Mouse (Mus musculus) fat pad, adult 2 months (tissue): ENCODE results near the gene Vwc2.

Experiments
- DNase-seq: peaks from one replicate; pipeline ENCODE4 v3.0.0-alpha.2; 2011; ENCODE audit warnings: low read depth, low spot score; ENCODE audit errors: extremely low read depth

Gene Vwc2

DNA sequence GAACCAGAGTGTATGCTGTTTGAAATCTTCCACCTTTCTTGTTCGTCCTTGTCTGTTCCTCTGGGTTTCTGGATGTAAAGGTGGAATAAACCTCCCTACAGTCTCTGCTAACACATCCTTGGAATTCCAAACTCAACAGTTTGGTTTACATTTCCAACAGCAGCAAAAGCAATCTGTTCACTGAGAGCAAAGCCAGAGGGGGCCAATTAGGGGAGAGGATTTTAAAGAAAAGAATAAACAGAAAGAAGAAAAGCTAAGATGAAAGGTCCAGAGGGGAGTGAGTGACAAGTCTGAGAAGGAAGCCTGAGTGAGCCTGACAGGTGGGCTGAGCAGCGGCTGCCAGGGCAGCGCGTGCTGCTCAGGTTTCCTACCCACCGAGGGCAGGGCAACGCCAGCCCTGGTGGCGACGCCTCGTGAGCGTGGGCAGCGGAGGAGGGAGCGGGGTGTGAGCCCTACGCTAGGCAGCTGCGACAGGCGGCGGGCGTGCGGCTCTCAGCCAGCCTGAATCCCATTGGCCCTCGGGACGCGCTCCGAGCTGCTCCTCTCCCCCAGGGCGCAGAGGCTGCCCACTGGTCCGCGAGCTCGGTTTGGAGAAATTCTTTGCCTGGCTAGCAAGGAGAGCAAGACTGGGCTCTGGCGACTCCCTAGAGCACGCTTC, at the start of gene Vwc2:
Gene Vwc2 (plus strand): TSS at position 648 of the 658 bp plus-strand sequence.
- no peak for DNase-seq

GRCm38 (mm10) chr11:11088162-11088756, 25.8 kb upstream of the Vwc2 start:
- no peak for DNase-seq

- DNase-seq, result no peak
Observed at GRCm38 (mm10) chr11:11097606-11098005, 16.4 kb upstream of the Vwc2 start.

DNA sequence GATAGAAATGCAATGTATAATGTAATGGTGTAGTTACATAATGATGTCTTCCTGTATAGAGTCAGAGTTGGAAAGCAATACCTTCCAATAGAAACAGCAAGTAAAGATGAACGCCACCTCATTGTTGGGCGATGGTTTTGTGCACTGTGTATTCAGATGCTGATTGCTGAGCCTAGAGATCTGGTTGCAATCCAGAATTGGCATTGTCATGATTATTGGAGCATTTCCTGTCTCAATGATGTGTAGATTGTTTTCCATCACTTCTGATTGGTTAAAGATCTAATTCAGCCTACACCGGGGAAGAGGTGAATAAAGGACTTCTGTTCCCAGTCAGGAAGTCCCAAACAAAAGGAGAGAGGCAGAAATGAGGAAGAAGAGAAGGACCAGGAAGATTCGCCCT, 15.7 kb upstream of the Vwc2 start:
- no peak for DNase-seq

DNA sequence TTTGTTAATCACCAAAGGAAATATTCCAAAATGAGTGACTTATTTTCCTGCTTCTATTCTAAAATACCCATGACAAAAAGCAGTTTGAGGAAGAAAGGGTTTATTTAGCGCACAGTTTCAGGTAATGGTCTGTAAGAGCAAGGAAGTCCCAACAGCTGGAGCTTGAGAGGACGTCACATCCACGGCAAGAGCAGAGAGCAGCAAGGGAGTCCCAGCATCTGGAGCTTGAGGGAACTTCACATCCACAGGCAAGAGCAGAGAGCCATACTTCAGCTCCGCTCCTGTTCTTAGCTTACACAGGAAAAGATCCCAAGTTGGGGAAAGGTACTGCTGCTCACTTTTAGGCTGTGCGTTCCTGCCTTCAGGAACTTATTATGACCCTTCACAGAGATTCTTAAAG, 15.0 kb upstream of the Vwc2 start:
- no peak for DNase-seq

DNA sequence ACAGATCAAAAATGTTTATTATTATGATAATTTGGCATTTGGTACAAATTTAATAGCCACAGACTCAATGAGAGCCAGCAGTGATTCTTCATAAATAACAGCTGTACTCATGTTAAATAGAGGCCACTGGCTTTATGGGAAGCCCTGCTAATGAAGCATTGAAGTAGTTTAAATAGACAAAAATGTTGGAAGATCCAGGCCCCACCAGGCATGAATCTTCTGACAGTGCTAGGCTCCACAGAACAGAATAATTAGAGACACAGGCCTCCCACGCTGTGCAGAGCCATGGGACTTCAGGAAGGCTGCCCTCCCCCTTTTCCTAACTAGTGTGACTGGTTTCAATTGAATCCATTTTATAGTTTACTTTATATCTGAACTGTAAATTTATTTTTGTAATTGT, 11.8 kb upstream of the Vwc2 start:
- DNase-seq, result peak; percentile 4

DNA sequence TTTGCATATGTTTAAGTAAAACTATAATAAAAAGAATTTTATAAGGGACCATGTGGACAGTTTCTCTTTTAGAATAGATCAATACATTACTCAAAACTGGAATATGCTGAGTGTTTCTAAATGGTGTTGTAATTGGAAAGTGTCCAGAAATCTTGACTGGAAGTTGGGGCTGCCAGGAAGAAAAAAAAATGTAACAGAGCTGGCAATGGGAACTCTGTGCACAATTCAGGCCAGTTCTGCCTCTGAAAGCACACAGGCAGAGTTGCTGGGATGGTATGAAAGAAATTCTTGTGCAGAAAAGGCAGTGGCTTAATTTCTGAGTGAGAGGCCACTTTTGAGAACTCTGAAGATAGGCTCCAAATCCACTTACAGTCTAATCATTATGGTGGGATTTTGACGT, 11.4 kb upstream of the Vwc2 start:
- DNase-seq, result peak; percentile 21

DNA sequence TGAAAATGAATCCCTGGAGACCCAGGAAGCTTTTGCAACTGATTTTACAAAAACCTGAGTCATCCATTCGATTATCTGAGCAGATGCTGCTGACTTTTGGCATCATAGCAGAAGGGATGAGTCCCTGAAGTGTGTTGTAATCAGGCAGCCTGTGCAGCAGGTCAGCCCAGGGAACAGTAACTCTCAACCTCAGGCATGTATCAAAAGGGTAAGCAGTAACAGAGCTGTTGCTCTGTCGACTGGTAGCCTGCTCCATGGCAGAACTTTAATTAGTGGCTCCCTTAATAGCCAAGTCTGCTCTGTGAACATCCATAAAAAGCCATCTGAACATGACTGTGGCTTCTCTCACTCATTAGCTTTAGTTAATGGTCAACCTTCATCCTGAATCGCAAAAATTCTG, 5.1 kb upstream of the Vwc2 start:
- DNase-seq, result no peak

GRCm38 (mm10) chr11:11114234-11115030, 409 bp downstream of the Vwc2 start:
- no peak for DNase-seq

GRCm38 (mm10) chr11:11115031-11115647, 1.1 kb downstream of the Vwc2 start:
- DNase-seq, result no peak

DNA sequence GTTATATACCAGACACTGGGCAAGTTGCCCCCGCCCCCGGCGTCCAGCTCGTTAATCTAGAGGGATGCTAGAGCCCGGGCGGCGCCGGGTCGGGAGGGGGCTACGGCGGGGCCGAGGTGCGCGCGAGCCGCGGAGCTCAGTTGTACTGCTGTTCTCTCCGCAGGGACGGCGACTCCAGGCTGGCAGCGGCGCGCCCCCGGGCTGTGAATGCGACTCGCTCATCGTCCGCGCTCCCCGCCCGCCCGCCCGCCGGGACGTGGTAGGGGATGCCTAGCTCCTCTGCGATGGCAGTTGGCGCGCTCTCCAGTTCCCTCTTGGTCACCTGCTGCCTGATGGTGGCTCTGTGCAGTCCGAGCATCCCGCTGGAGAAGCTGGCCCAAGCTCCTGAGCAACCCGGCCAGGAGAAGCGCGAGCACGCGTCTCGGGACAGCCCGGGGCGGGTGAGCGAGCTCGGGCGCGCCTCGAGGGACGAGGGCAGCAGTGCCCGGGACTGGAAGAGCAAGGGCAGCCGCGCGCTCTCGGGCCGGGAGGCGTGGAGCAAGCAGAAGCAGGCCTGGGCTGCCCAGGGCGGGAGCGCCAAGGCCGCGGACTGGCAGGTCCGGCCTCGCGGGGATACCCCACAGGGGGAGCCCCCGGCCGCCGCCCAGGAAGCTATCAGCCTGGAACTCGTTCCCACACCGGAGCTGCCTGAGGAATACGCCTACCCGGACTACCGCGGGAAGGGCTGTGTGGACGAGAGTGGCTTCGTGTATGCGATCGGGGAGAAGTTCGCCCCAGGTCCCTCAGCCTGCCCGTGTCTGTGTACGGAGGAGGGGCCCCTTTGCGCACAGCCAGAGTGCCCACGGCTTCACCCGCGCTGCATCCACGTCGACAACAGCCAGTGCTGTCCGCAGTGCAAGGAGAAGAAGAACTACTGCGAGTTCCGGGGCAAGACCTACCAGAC, 1.9 kb downstream of the Vwc2 start:
- no peak for DNase-seq

DNA sequence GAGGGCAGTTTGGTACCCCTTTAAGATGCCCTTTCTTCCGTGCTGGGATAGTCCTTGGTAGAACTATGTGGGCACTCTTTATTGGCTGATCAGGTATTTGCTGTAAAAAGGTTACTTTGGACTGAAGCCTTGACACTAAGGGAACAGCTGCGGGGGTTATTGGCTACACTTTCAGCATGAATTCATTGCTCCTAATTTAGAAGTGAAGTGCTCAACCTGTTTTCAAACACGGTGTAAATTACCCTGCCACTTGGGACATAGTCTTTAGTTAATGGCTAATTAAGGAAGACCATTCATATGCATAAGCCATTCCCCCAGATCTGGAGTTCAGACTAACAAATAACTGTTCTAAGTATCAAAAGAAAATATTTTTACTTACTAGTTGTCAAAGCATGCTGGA, 2.7 kb downstream of the Vwc2 start:
- no peak for DNase-seq

GRCm38 (mm10) chr11:11122866-11123265, 8.8 kb downstream of the Vwc2 start:
- no peak for DNase-seq

- no peak for DNase-seq
Observed at GRCm38 (mm10) chr11:11131414-11132077, 17.5 kb downstream of the Vwc2 start.

DNA sequence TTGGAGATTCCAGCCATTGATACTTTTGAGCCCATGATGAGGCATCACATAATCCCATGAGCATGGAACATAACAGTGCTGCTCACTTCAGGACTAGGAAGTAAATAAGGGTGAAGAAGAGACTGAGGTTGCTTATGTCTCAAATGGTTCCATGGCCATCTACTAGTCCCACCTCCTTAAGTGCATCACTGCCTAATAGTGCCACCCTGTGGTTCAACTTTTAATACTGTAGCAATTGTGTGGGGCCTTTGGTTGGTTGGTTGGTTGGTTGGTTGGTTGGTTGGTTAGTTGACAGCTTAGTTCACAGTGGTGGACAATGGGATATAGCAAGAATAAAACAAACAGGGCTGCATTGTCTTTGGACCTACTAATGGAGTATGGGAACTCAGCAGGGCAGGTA, 26.6 kb downstream of the Vwc2 start:
- DNase-seq, result no peak

GRCm38 (mm10) chr11:11152681-11153080, 38.7 kb downstream of the Vwc2 start:
- DNase-seq, result no peak

- DNase-seq, result no peak
Observed at GRCm38 (mm10) chr11:11171396-11171795, 57.4 kb downstream of the Vwc2 start.

DNA sequence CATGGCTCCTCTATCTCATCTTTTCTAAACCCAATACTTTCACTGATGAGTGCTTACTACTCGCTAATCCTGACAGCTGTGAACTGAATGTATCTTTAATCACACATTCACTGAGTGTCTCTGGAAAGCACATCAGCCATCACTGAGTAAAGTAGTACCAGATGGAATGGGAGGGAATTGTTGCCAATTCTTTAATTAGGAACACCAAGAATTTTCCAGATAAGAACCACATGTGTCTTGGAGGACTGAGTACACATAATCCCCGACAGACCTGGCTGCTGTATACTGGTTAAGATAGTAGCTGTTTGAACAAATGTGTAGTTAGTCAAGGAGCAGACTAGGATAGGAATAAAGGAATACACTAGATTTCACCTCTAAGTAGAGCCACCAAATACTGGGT, 61.2 kb downstream of the Vwc2 start:
- DNase-seq, result no peak

- no peak for DNase-seq
Observed at GRCm38 (mm10) chr11:11182705-11183104, 68.7 kb downstream of the Vwc2 start.

DNA sequence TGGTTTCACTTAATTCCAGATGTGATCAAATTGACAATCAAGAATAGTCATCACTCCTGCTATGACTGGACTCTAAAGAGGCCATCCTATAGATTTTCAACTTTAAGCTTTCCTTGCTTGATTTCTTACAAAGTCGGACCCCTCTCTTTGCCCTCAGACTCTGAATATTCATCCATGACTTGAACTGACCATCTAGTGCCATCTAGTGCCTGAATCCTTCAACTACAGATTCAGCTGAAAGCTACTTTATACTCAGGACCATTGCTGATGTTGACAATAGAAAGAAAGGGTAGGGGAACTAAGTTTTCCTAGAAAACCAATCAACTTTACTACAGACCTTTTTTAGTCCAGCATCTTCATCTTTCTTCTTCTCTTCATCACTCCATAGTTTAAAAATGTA, 109.1 kb downstream of the Vwc2 start:
- DNase-seq, result no peak
